Mouse (Mus musculus): ENCODE data around the gene Ipo7.

DNA sequence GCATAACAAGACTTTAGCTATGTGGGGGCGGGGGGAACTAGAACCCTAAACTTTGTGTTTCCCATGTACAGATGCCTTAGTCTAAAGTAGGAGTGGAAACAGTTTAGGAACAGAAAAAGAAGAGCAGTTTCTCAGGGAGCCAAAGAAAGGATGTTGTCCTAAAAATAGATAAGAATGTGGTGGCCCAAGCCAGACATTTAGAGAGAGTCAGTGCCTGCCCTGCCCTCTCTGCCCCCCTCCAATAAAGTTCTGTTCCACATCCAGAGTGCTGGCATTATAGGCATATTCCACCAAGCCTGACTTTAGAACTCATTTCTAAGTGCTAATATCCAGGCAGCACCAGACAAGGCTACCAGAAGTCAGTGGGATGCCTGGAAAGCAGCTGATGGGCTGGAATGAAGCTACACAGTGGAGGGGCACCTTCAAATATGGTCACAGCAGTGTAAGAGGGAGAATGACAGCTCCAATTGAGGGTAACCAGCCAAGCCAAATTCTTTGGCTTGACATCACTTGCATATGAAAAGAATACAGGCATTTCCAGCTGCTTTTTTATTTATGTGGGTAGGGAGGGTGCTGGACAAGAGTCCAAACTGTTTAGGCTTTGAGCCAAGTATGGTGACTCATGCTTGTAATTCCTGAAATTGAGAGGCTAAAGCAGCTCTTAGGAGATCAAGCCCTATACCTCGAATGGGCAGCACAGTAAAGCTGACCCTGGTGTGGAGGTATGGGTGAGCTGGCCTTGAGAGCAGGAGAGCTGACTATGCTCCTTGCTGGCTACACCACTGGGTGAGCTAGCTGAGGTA is 24.7 kb upstream of the Ipo7 start:
- TF ChIP-seq CTCF (IDR thresholded peaks at IDR 0.05; ENCODE audit: low read depth) = no peak
- TF ChIP-seq EP300 (IDR thresholded peaks at IDR 0.05; ENCODE audit: low read depth) = no peak

Data from liver, postnatal 0 days (tissue).